Mouse (Mus musculus) cerebellum, adult 2 months (tissue): ENCODE measurements around the gene Nucks1.

Experiments
- CTCF ChIP-seq: fragments of 200-500 bp; IDR thresholded peaks from 2 replicates; pipeline ENCODE4 v1.5.1; 2011; ENCODE audit warnings: low read depth, mild to moderate bottlenecking, control low read depth, low read length, moderate library complexity, borderline replicate concordance; ENCODE audit not compliant: insufficient read depth
- POLR2A ChIP-seq: fragments of 200-500 bp; IDR thresholded peaks from 2 replicates; pipeline ENCODE4 v1.6.1; 2011; ENCODE audit warnings: low read length, control low read depth, borderline replicate concordance; ENCODE audit not compliant: insufficient read depth

DNA sequence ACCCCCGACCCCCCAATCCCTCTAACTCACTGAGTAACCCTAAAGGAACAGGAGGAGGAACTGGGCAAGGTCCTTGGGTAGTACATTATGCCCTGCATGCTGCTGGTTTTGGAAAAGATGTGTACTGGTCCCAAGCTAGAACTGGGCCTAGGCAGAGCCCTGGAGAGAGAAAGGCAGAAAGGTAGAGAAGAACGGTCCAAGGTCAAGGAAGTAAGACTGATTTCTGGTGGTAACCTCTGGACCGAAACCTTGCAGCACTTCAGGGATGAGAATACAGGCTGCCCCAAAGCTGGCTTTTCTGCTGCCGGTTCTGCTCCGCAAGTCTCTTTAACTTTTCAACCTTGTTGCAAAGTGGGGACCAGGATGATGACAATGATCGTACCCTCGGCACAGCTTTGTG, 54.2 kb downstream of the Nucks1 start:
- TF ChIP-seq POLR2A (no peak), CTCF (no peak)
